Mouse (Mus musculus): ENCODE data around the gene Cflar.
"Not testable (repeated sequence)": the region's sequence is repeated elsewhere in the genome, so short reads cannot be mapped to it uniquely, and the experiment has no call there.

Cflar gene

DNA sequence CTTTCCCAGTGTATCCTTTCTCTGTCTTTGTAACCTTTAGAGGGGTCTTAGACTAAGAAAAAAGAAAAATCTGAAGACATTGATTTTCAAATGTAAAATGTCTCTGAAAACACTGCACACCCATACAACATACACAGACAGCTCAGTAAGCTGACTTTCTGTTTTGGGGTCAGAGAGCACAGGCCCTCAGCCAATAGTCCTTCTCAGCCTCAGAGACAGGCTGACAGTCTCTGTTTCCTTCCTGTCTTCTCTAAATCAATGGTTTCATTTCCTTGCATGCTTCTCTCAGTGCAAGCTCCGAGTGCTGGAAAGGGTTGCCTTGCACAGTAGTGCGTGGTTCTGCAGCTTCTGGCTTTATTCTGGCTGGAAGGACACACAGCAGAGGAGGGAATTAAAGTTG lies 62.6 kb downstream of the Cflar start:
- DNase-seq (ENCODE audit: low spot score in 2 of 2), result no peak

DNA sequence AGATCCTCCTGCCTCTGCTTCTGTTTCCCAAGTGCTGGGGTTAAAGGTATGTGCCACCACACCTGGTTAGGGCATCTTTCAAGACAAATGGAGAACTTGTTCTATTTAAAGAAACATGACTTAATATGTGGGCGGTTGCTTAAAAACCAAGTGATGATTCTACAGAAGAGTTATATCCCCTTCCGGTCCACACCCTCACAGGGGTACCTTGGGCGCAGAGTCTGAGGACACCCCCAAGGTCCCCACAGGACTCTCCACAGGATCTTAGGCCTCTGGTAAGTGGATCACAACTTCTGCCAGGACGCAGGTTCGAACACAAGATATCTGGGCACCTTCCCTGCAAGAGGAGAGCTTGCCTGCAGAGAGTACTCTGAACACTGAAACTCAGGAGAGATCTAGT lies 64.1 kb downstream of the Cflar start:
- no peak for DNase-seq (ENCODE audit: low spot score in 2 of 2)

DNA sequence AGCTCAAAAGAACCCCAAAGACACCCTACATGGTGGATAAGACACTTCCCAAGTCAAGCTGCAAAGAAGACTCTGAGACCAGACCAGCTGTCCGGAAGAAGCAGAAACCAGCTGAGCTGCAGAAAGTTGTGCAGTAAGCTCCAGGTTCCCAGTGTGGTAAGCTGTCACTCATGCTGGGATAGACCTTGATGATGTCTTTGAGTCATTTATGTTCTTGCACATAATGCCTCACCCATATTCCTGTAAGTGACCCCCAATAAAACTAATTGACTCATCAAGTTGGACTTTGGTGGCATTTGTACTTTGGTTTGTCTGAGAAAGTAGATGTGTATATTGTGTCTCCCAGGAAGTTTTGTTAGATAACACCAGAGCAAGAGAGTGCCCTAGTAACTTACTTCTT lies 66.3 kb downstream of the Cflar start:
- DNase-seq (ENCODE audit: low spot score in 2 of 2), result no peak

DNA sequence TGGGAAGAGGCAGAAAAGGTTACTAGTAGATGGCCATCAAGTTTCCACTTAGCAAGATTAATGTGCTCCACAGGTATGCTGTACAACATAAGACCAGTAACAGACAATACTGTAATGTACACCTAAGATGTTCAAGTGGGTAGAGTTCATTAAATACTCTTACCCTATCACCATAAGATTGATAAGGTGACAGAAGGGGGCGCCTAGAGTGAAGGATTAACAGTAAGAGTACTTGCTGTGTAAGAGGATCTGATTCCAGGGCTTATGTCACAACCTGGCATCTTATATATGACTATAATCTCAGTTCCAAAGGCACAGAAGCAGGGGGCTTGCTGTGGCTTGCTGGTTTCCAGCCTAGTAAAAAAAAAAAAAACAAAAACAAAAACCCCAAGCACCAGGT lies 66.9 kb downstream of the Cflar start:
- peak in 1 of 2 experiments; percentile 30 for DNase-seq (ENCODE audit: low spot score in 2 of 2)

DNA sequence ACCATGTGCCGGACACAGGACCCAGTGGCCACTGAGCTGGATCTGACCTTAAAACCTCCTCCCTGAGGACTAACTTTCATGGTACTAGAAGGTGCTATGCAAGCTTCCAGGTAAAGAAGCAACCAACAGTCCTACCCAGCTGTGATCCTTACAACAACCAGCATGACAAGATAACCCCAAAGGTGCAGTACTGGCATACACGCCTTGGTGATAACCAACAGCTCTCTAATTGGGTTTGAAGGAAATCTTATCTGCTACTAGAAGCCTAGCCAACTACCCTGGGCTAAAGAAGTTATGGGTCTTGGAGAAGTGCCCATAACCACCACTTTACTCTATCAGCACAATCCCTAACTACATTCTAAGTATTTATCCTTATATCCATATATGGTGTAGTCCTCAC lies 75.0 kb downstream of the Cflar start:
- no peak for DNase-seq (ENCODE audit: low spot score in 2 of 2)

DNA sequence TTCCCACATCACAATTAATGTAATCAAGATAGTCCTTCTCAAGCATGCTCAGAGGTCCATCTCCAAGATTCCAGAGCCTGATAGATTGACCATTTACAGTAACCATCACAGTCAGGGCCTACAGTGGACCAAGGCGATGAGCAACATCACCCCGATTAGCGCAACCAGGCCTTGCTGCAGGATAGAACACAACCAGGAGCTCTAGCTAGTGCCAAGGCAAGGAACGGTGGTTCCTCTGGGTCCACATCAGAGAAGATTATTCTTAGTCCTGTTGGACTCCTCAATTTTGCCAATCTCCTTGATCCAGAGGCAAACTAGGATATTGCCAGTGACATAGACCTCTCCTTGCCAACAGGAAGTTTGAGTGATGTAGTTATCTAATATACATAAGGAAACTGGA lies 77.1 kb downstream of the Cflar start:
- DNase-seq (ENCODE audit: low spot score in 2 of 2), result no peak

DNA sequence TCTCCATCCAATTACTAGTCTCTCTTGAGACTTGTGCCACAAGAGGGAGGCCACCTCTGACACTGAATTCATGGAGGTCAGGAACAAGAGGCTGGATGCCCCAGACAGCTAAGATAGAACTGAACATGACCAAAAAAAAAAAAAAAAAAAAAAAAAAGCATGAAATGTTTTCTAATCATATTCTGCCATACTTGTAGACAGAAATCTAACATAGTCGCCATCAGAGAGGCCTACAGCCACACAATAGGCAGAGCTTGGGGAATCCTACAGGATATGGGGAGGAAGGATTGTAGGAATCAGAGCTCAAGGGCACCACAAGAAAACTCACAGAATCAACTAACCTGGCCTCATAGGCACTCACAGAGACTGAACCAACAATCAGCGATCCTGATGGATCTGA lies 83.4 kb downstream of the Cflar start:
- no peak for DNase-seq (ENCODE audit: low spot score in 2 of 2)

DNA sequence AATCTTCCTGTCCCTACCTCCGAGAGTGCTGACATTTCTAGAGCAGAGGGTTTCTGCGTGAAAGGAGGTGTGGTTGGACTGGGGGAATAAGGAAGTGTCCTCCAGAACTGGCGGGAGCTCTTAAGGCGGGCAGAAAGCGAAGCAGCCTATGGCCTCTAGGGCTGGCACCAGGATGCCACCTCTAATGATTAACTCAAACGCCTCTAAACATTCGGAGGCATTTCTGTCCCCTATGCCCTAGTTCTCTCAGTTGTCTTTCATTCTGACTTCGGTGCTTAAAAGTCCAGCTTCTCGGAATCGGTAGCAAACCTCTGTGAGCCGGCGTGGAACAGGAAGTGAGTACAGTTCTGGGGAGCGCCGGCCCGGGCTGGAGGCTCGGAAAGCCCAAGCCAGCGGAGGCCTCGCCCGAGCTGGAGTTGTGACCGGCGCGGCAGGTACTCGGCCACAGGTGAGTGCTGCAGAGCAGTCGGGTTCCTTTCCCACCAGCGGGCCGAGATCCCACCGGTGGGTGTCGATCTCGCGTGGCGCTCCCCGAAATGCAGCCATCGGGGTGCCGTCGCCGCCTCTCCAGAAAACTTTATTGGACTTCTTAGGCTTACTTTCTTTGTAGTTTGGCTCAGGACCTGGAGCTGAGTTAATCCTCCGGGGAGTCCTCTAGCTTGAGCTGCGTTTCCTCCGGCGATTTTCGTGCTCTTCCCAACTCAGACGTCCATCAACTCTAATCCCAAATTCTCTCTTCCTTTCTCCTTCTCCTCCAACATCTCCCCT lies 84.2 kb downstream of the Cflar start, which contains the start of gene Casp8:
Gene Casp8 (plus strand): TSS at position 84 of the 768 bp plus-strand sequence.
- peak; percentile 60 to 62 for DNase-seq (ENCODE audit: low spot score in 2 of 2)

DNA sequence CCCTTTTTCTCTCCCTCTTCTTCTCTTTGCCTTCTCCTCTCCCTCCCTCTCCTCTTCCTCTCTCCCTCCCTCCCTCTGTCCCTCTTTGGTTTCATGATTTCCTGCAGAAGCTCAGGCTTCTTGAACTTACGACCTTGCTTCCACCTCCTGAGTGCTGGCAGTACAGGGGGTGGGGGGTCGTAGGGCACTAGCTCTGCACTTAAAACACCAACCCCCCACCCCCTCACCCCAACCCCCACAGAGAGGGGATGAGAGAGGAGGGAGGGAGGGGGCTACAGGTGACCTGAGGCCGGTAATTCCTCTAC lies 84.7 kb downstream of the Cflar start:
- no peak for DNase-seq (ENCODE audit: low spot score in 2 of 2)

DNA sequence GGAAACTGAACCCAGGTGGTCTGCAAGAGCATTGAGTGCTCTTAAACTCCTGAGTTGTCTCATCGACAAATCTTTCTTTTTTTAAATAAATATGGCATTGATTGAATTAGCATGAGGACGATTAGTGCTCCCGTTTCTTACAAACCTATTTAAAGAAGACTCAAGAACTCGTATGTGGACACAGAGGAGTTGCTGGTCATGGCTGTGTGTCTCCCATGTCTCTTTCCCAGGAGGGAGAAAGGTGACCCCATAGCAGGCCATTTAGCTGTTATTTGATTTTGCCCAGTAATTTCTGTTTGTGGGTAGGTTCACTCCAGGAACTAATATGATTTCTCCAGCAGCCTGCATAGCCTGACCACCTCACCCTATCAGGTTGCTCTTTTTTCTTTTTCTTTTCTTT lies 85.5 kb downstream of the Cflar start:
- no peak for DNase-seq (ENCODE audit: low spot score in 2 of 2)

DNA sequence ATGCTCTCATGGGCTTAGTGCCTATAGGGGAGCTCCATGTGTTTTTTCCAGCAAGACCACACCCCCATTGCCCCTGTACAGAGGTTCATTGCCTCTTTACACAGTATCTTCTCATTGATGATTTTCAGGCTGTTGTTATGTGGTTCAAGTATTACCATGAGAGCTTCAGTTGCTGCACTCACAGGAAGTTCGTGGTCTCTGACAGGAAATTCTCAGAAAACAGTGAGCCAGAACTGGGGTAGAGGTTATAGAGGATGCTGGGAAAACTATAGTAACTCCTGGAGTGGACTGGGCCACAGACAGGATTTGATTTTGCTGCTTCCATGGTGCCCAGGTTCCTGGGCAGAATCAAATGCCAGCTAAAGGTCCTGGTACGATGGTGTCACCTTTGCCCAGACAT lies 86.1 kb downstream of the Cflar start:
- DNase-seq (ENCODE audit: low spot score in 2 of 2), result no peak

DNA sequence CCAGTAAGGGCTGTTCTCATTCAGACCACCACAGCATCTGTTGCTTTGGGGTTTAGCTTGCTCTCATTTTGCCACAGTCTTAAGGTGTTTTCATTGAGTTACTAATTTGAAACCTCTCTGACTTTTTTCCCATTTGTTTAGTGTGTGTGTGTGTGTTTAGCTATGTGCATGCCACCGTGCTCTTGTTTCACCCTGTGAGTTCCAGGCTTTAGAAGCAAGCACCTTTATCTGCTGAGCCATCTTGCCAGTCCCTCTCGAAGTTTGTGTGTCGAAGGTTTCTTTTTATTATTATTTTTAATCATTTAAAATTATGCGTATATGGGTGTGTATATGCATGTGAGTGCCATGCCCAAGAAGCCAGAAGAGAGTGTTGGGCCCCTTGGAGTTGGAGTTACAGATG lies 87.6 kb downstream of the Cflar start:
- no peak for DNase-seq (ENCODE audit: low spot score in 2 of 2)

DNA sequence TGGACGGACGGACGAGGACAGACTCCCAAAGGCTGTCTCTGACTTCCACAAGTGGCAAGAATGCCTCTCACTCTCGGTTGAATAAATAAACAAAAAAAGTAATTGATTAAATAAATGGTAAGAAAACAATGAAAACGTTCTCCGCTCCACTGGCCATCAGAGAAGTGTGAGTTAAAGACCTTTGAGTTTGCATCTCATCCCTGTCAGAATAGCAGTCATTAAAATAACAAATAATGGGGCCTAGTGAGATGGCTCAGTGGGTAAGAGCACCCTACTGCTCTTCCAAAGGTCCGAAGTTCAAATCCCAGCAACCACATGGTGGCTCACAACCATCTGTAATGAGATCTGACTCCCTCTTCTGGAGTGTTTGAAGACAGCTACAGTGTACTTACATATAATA lies 89.3 kb downstream of the Cflar start:
- DNase-seq (ENCODE audit: low spot score in 2 of 2), result not testable (repeated sequence)

DNA sequence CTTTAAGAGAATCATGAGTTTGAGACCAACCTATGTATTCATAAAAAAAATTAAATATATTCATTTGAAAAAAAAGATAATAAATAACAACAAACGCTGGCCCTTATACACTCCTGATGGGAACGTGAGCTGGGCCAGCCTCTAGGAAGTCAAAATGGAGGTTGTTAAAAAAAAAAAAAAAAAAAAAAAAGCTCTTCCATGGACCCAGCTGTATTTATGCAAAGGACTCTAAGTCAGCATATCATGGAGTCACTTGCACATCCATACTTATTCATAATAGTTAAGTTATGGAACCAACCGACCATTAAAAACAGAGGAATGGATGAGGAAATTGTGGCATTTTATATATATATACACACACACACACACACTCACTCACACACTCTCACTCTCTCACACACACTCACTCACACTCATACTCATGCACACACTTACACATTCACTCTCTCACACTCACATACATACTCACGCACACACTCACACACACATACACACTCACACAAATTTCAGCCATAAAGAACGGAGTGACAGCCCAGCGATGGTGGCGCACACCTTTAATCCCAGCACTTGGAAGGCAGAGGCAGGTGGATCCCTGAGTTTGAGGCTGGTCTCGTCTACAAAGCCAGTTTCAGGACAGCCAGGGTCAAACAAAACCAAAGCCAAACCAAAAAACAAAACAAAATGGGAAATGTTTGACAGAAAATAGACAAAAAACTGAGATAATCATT lies 90.4 kb downstream of the Cflar start:
- peak in 1 of 2 experiments; percentile 17 for DNase-seq (ENCODE audit: low spot score in 2 of 2)

DNA sequence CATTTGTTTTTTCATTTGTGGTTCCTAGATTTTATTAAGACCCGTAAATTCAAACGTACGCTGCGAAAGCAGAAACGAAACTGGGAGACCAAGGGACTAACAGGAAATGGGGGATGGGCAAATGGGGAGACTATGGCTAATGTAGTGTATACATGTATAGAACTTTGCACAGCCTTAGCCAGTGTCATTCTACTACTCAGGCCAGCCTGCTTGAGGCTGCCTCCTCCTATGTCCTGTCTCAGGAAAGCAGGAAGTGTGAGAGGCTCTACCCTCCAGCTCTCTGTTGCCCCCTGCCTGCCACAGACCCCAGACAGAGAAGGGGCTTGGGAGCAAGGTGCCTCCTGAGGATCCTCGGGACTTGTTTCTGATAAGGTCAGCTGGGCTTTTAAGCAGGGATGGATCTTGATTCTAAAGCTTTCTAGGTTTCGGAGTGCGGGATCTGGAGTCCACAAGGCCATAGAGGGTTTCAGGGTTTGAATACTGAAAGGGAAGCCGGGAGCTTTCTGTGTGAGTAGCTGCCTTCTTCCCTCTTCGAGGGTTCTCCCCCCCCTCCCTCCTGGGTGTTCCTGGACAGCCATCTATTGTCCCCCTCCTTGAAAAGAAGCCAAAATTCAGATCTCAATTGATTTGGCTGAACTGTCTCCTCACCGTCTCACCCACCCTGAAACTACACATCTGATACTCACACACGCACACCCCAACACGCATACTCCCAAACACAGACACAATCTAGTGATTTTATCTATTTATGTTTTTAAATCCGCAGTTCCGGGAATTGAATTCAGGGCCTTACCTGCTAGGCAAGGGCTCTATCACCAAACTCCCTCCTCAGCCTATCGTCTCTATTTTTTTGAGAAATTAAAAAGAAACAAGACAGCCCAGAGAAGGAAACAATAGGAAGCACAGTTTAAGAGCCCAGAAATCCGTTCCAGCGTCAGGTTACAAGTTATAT lies 91.3 kb downstream of the Cflar start:
- DNase-seq (ENCODE audit: low spot score in 2 of 2), result peak; percentile 64 to 78

DNA sequence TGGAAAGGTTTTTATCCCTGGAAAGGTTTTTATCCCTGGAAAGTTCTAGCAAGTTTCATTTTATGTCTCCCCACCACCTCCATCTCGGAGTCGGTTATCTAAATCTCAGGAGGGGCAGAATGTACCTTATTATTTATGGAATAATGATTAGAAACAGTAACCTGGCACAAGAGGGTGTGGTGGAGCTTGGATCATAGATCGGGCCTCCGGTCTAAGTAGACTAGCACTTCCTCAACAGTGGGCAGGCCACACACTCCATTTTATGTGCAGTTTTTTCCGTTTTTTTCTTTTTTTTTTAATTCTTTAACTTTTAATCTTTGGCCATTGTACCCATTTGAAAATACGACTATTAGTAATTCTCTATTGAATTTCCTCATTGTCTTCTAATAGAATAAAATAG lies 92.2 kb downstream of the Cflar start:
- DNase-seq (ENCODE audit: low spot score in 2 of 2), result peak in 1 of 2 experiments; percentile 16

DNA sequence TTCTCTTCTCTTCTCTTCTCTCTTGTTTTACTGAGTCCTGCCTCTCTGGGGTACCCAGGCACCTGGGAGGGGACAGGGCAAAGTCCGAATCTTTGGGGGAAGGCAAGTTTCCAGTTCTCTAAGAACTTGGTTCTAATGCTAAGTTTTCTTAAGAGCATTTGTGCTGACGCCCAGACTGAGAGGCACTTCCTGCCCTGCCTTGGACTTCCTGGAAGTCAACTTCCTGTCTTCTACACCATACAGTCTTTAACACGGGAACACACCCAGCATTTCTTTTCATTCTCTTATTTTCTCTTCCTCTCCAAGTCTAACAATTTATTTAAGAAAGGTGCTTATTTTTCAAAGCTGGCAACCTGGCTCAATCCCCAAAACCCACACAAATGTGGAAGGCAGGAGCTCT lies 95.3 kb downstream of the Cflar start:
- DNase-seq (ENCODE audit: low spot score in 2 of 2), result no peak
